Mouse (Mus musculus) cerebral cortex, adult 2 months (tissue): ENCODE results near the gene Arl8b.

Experiments
- WGBS: fragments of 180-500 bp; shearing (Covaris S2); methylation state at CpG from one replicate; pipeline ENCODE4 v1.1.7; 2018; 5-methylcytosine and 5-hydroxymethylcytosine counted together

Gene Arl8b

DNA sequence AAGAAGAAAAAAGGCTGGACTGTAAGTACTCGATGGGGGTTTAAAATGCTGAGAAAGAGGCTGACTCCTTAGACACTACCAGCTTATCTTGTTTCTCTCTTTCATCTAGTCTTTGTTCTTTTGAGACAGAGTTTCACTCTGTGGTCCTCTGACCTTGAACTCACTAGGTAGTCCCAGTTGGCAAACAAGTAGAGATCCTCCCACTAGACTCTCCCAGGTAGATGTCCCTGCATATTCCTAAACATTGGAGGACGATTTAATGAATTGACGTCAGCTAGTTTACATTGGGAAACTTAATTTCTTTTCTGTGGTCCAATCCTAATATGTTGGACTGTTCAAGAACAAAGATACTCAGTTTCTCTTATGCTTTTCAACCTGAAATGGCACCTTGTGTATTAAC lies 2.7 kb downstream of the Arl8b start:
- WGBS: 75% methylated on average over 3 of the region's 3 CpGs

DNA sequence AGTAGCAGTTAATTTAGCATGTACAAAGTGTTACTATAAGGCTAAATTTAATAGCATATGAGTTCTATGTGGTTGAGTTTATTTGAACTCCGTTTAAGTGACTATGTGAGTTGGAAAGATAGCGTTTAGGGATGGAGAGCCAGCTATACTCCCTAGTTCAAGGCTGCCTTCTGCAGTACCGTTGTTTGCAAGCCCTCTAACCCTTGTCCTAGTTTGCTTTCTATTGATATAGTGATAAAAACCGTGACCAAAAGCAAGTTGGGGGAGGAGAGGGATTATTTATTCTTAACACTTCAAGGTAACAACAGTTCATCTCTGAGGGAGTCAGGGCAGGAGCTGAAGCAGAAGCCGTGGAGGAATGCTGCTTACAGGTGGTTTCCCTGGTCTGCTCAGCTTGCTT lies 8.6 kb downstream of the Arl8b start:
- WGBS: 74% methylated on average over 5 of the region's 5 CpGs

- WGBS: 52% methylated on average over 1 of the region's 1 CpGs
These were observed 13.0 kb downstream of the Arl8b start for GRCm38 (mm10) chr6:108795912-108796311.

DNA sequence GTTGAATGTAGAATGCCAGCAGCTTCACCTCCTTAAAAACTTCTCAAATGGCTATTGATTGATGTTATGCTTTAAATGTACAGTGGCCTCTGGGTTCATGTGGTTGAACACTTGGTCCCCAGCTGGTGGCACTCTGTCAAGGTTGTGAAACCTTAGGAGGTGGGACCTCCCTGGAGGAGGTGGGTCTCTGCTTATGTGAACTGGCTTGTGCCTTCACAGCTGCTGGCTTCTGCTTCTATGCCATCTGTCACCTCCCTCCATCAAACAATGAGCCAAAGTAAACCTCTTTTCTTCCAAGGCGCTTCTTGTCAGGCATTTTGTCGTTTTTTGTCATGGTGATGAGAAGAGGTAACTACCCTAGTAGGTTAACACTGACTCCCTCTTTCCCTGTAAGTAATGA lies 13.8 kb downstream of the Arl8b start:
- WGBS: 44% methylated on average over 2 of the region's 2 CpGs

GRCm38 (mm10) chr6:108805194-108805593 lies 22.3 kb downstream of the Arl8b start:
- whole genome bisulfite sequencing: 16% methylated on average over 1 of the region's 1 CpGs

DNA sequence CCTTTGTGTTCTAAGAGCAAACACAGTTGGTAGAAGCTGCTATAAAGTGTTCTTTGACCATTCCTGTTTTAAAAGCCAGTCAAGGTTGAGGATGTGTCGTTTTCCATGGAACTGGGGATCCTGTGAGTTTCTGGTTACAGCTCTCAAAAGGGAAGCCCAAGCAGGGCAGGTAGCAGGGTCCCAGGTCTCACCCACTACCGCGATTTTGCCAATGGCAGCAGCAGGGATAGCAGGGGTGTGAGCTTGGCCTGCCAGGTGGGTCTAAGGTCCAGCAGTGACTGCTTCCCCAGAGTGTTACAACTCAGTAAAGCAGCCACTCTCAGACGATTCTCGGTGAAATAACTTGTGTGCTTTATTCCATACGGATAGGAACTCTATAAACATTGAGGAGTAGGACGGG lies 23.0 kb downstream of the Arl8b start:
- WGBS: 73% methylated on average over 7 of the region's 7 CpGs

DNA sequence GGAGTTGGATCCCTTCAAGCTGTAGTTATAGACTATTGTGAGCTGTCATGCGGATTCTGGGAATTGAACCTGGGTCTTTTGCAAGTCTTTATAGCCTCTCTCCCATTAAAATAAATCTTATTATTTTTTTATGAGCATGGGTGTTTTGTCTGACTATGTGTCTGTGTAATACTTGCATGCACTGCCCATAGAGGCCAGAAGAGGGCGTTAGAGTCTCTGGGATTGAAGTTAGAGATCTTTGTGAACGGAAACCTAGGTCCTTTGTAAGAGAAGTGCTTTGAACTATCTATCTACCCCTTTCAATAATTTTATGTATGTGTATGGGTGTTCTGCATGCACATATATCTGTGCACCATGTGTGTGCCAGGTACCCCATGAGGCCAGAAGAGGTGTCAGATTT lies 24.5 kb downstream of the Arl8b start:
- 76% methylated on average over 3 of the region's 3 CpGs for WGBS

DNA sequence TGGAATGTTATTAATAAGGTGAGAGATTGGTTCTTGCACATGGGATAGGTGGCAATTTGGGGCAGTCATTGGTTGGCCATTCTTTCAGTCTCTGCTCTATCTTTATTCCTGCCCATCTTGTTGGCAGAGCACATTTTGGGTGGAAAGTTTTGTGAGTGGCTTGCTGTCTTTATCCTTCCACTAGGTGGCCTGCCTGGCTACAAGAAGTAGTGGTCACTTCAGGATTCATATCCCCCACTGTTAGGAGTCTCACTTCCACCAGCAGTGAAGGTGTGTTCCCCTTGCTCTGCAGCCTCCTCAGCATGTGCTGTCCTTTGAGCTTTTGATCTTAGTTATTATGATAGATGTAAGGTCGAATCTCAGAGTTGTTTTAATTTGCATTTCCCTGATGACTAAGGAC lies 25.9 kb downstream of the Arl8b start:
- 89% methylated on average over 1 of the region's 1 CpGs for WGBS

GRCm38 (mm10) chr6:108810237-108810636 lies 27.3 kb downstream of the Arl8b start:
- WGBS: 71% methylated on average over 10 of the region's 10 CpGs

- 77% methylated on average over 2 of the region's 2 CpGs for WGBS
These were observed 29.2 kb downstream of the Arl8b start for GRCm38 (mm10) chr6:108812134-108812533.

DNA sequence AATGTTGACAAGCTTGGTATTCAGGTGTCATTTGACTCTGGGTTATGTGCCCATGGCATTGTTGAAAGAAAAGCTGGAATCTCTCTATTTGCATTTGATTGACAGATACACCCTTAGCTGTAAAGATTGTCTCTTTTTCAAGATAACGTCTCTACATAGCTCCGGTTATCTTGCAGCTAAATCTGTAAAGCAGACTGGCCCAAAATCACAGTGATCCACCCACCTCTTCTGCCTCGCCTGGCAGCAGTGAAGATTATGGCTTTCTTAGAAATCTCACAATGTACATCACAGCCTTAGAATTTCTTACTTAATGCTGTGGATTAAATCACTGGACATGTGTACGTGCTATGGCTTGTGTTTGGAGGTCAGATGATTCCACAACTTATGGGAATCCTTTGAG lies 34.6 kb downstream of the Arl8b start:
- 59% methylated on average over 4 of the region's 4 CpGs for WGBS

GRCm38 (mm10) chr6:108824816-108825545 lies 42.1 kb downstream of the Arl8b start:
- 60% methylated on average over 7 of the region's 7 CpGs for WGBS

GRCm38 (mm10) chr6:108826070-108826469 lies 43.2 kb downstream of the Arl8b start:
- WGBS: 45% methylated on average over 3 of the region's 3 CpGs

DNA sequence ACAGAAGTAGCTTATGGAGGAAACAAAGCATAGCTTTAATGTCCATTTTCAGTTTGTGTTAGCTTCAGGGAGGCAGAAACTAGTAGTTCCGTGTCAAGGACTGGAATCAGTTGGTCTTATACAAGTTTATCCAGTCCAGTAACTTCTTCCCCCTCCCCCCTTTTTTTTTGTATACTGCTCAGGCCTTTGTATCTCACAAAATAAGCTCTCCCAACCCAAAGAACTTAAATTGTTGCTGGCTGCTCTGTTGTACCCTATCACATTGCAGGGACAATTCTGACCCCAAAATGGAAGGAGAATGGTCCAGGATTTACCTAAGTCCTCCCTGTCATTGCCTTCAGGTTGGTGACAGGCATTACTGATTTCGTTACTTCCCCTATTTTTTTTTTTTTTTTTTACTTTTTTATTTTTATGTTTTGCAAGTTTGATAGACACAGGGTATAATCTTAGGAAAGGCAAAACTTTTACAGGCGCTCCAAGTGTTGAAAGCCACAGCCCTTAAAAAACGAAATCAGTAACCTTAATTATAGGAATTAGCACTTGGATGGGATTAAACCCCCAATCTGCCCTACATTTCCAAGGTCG lies 44.5 kb downstream of the Arl8b start:
- 26% methylated on average over 5 of the region's 5 CpGs for WGBS

GRCm38 (mm10) chr6:108828234-108828868 lies 45.5 kb downstream of the Arl8b start, which contains the start of gene Edem1:
TSS of gene Edem1 (plus strand) at chr6:108828641.
- WGBS: under 1% methylated on average over 67 of the region's 67 CpGs

GRCm38 (mm10) chr6:108828872-108829271 lies 46.0 kb downstream of the Arl8b start:
- under 1% methylated on average over 56 of the region's 56 CpGs for WGBS

GRCm38 (mm10) chr6:108829386-108830370 lies 46.8 kb downstream of the Arl8b start:
- WGBS: 13% methylated on average over 22 of the region's 22 CpGs

DNA sequence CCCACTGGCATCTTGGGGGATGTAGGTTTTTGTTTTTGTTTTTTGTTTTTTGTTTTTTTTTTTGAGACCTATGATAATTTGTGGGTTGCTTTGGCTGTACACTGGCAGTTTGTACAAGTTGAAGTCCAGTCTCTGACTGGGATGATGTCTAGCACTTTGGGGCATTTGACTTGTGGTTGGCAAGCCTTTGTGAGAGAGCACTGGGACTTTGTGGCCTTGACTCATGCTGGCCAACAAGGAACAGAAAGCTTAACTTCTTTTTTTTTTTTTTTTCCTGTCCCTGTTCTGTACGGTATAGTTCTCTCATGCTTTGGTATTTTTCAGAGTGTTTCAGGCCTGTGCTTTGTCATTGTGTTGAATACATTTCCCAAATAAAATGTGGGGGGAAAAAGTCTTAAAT lies 49.3 kb downstream of the Arl8b start:
- 59% methylated on average over 1 of the region's 1 CpGs for WGBS

GRCm38 (mm10) chr6:108832989-108833388 lies 50.1 kb downstream of the Arl8b start:
- 80% methylated on average over 6 of the region's 6 CpGs for WGBS

DNA sequence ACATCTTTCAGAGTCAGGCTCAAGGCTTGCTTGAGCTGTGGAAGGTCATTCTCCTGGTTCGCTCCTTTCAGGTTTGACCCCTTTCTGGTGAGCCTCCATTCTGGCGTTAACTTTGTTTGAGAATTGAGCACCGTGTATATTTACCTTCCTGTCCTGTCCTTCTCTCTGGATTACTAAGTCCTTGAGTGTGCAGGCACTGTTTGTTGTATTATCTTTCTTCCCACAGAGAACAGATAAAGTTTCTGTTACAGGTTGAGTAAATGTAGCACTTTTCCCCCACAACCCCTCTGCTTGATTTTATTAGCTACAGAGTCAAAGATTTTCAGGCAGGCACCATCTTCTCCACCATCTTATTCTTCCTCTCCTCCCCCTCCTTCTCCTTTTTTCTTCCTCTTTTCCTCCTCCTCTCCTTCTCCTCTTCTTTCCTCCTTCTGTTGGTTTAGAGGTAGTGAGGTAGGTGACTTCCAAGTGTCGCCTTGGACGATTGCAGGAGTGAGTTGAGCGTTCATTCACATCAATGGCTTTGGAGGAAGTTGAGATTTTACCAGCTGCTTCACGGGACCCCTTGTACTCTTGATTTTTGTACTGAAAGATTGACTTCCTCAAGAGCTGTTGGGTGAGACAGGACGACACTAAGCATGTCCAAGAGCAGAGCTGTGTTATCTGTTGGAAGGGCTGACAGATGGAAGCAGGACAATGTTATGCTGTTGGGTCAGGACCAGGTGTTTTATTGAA lies 51.2 kb downstream of the Arl8b start:
- WGBS: 79% methylated on average over 8 of the region's 8 CpGs
